Mouse (Mus musculus): Measurements from ENCODE around the gene Akap1.

Gene Akap1

DNA sequence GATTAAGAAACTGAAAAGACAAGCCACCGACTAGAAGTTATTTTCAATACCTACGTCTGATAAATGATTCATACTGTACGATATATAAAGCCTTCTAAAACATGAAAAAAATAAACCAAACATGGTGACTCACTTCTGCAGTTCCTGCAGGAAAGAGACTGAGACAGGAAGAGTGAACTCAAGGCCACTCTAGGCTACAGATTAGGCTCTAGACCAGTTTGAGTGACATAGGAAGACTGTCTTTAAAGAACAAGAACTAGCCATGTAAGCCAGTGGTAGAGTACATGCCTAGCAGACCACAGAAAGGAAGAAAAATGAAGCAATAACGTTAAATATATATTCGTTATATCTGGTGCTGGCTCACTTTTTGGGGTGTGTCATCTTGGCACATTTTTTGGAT lies 81.9 kb downstream of the Akap1 start:
- no peak for DNase-seq (ENCODE audit: low spot score in 2 of 2)
